Mouse (Mus musculus): ENCODE data around the gene Adamtsl3. TPM values are rescaled to one million over a fixed set of nuclear protein-coding genes. Genes with fewer than 3 reads are reported as not detected.

Adamtsl3 gene
- total RNA-seq, 1 experiment from 2014 or later = not detected

DNA sequence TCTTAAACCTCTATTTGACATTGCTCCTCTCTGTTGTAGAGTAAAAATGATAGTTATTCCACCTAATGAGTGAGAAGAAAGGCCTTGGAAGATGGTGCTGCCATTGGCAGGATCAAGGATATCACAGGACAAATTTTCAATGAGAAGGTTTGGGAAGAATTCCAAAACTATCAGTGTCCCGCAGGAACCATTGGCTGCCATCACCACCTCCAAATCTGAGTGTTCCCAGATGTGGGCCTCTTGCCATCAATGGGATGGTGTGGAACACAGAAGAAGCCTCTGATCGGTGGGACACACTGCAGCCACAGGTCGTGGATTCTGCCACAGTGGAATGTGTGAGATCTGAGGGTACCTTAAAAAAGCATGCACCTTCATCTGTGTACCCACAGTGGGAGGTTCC lies 147.9 kb downstream of the Adamtsl3 start:
- ATAC-seq (ENCODE audit: extremely low read depth, insufficient number of reproducible peaks, low FRiP score, poor library complexity, severe bottlenecking) = no peak

DNA sequence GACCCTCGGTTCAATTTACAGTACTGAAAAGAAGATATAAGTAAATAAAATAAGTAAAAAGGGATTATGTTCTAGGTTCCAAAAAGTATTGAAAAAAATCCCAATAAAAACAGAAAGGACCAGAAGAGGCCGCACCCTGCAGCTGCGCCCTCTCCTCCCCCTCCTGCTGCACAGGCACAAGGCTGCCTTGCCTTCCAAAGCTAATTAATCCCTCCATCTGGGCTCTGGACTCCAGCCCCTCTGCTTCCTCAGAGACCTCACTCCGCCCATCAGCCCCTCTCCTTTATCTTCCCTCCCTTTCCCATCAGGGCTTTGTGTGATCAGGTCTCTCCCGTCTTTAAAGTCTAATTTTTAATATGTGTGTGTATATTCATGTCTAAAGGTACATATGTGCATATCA lies 149.3 kb downstream of the Adamtsl3 start:
- ATAC-seq (ENCODE audit: extremely low read depth, insufficient number of reproducible peaks, low FRiP score, poor library complexity, severe bottlenecking) = no peak

DNA sequence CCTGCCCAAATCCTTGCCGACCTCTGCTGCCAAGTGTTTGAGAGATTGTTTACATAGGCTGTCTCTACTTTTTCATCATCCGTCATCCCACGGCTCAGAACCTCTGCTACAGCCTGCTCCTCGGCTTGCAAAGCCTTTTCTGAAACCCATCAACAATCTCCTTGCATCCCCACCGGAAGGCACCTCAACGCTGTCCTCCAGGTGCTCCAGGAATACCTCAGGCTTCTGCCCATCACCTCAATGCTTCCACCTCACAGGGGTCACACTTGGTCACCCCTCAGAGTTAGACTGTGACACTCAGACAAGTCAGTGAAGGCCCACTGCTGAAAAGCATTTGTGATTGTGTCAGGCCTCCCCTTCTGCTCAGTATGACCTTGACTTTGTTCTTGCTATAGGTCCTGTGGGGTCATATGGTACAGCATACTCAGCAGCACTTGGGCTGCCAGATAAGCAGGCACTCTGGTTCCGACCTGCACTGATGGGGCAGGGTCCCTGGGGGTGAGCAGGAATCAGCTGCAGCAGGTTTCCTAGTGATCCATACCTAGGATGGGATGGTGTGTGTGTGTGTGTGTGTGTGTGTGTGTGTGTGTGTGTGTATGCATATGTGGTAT lies 150.0 kb downstream of the Adamtsl3 start:
- ATAC-seq (ENCODE audit: extremely low read depth, insufficient number of reproducible peaks, low FRiP score, poor library complexity, severe bottlenecking) = no peak

DNA sequence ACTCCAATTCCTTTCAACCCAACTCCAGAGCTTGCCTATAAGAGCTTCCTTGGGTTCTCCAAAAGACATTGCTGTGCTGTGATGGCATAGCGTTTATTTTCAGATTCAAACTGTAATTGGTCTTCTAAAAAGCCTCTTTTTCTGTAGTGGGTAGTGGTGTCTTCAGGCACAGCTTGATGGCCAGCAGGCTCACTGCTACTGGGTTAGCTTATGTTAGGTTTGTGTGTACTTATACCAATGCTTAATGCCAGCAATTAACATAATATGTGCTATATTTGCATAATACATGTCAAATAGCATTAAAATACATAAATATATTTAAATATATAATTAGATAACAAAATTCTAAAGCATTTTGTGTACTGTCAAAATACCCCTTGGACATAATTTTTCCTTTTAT lies 155.5 kb downstream of the Adamtsl3 start:
- ATAC-seq (ENCODE audit: extremely low read depth, insufficient number of reproducible peaks, low FRiP score, poor library complexity, severe bottlenecking) = no peak

DNA sequence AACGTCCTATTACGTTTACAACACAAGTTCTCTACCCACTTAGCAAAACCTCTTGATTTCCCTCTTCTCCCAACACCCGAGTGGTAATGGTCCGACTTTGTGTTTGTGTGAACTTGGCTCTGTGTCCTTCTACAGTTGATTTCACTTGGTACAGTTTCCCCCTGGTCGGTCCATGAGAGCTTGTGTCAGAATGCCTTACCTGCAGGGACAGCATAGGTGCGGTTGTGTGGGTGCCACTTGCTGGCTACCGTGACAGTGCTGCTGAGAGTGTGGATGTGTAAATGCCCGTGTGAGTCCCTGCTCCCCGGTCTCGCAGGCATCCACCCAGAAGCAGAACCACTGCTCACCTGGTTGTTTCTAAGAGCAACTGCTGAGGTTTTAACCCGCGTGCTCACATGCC lies 157.4 kb downstream of the Adamtsl3 start:
- no peak for ATAC-seq (ENCODE audit: extremely low read depth, insufficient number of reproducible peaks, low FRiP score, poor library complexity, severe bottlenecking)

DNA sequence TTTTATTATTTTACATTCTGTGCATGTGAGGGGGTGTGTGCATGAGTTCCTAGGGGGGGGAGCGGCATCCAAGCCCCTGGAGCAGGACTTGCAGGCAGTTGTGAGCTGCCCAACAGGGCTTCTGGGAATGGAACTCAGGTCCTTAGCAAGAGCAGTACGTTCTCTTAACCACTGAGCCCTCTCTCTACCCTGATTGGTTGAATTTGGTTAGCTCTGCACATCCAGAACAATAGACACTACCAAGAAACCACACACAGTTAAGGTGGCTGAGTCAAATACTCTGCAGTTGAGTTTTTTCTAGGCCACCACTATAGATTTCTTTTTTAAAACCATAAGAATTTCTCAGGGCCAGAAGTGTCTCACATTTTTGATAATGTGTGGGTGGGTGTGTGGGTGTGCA lies 158.7 kb downstream of the Adamtsl3 start:
- ATAC-seq (ENCODE audit: extremely low read depth, insufficient number of reproducible peaks, low FRiP score, poor library complexity, severe bottlenecking) = no peak

DNA sequence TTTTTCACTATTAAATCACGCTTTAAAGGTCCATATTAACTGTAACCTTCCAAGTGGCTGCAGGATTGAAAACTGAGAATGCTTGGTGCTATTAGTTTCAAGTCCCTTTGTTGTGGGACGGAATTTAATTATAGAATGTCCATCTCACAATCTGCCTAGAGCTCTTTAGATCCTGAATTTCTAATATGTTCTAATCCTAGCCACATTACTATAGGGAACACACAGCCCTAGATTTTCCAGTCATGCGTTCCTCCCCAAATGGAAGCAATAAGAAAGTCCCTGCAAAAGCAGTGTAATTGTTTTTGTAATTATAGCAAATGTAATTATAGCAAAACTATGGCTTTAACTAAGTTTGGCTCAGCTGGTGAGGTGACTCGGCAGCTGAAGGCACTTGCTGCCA lies 161.6 kb downstream of the Adamtsl3 start:
- no peak for ATAC-seq (ENCODE audit: extremely low read depth, insufficient number of reproducible peaks, low FRiP score, poor library complexity, severe bottlenecking)

DNA sequence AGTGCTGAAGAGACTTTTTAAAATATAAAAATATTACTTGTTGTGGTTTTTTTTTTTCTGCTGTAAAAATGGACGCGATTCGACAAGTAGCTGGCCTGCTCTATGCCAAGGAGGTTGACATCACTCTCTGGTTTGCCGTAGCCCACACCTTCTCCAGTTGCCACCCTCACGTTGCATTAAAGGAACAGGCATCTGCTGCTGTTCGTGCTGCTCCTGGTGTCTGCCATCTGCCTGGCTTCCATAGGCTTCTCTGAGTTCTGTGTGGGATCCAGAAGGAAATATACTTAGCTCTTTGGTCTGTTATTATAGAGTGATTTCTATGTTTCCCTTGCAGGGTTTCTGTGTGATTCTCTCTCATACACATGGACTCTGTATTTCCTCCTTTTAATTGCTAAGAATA lies 165.8 kb downstream of the Adamtsl3 start:
- no peak for ATAC-seq (ENCODE audit: extremely low read depth, insufficient number of reproducible peaks, low FRiP score, poor library complexity, severe bottlenecking)

DNA sequence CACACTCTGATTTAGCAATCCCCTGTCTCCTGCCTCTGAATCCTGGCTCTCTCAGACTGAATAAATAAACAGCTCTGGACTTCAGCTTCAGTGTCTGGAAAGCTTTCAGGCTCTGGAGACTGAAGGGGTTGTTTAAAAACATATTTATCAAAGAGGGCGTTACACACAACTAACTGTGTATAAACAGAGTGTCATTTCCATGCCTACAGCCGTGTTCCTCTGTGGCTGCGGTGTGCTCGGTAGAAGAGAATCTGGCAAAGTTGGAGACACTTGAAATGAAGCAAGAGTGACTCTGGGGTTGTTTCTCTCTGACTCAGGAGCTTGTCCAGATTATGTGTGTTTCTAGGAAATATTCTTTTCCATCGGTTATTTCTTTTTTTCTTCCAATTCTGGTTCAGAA lies 167.0 kb downstream of the Adamtsl3 start:
- no peak for ATAC-seq (ENCODE audit: extremely low read depth, insufficient number of reproducible peaks, low FRiP score, poor library complexity, severe bottlenecking)

DNA sequence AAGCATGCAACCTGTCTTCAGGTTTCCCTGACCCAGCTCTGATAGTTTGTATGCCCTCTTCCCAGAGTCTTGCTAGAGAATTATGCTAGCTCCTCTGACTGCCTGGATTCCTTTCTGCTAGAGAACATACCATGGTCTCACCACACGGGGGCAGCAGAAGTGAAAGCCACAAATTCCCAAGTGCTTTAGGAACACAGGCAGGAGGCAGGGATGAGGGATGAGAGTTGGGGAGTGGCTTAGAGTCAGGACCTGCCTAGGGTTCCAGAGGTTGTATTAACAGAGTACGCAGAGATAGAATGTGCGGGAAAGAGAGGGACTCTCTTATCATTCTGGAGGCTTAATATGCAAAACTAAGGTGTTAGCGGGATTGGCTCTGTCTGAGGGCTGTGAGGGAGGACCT lies 168.6 kb downstream of the Adamtsl3 start:
- ATAC-seq (ENCODE audit: extremely low read depth, insufficient number of reproducible peaks, low FRiP score, poor library complexity, severe bottlenecking) = no peak

DNA sequence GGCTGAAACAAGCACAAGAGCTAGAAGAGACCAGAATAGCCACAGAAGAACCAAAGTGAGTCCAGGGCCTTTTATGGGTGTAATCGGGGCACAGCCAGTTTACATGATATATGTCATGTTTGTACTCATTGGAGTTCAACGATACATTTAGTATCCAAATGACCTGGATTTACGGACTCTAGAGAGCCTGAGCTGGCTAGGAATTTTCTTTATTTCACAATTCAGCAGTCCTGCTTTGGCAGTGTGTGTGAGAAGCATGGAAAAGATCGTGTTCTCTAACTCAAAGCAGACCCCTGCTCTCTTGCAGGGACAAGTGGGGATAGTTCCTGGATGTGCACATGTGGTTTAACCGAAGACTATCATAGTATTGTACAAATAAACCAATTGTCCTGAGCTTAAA lies 195.1 kb downstream of the Adamtsl3 start:
- no peak for ATAC-seq (ENCODE audit: extremely low read depth, insufficient number of reproducible peaks, low FRiP score, poor library complexity, severe bottlenecking)

DNA sequence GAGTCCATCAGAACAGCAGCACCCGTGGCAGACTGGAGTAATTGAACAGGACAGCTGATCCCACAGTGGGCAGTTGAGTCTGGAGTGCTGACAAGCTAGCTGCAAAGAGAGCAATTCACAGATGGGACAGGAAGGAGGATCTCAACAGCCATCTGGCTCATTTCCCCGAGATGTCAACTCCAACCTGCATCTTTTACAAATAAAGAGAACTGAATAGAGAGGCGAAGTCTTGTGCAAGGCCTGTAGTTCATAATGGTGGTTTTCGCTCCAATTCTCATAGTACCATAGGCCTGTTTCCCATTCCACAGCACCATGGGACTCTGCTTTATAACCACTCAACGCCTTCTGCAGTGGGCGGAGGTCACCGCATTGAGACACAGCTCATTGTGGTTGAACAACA lies 195.9 kb downstream of the Adamtsl3 start:
- ATAC-seq (ENCODE audit: extremely low read depth, insufficient number of reproducible peaks, low FRiP score, poor library complexity, severe bottlenecking) = no peak

DNA sequence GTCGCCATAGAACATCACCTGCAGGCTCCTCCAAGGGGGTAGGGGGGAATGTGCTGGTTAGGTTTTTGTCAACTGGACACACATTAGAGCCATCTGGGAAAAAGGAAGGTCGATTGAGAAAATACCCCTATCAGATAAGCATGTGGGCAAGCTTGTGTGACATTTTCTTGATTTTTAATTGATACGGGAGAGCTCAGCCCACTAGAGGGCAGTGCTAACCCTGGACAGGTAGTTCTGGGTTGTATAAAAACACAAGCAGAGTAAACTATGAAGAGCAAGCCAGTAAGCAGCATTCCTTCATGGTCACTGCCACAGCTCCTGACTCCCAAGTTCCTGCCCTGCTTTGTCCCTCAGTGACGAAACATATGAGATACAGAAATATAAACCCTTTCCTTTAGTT lies 197.7 kb downstream of the Adamtsl3 start:
- no peak for ATAC-seq (ENCODE audit: extremely low read depth, insufficient number of reproducible peaks, low FRiP score, poor library complexity, severe bottlenecking)

DNA sequence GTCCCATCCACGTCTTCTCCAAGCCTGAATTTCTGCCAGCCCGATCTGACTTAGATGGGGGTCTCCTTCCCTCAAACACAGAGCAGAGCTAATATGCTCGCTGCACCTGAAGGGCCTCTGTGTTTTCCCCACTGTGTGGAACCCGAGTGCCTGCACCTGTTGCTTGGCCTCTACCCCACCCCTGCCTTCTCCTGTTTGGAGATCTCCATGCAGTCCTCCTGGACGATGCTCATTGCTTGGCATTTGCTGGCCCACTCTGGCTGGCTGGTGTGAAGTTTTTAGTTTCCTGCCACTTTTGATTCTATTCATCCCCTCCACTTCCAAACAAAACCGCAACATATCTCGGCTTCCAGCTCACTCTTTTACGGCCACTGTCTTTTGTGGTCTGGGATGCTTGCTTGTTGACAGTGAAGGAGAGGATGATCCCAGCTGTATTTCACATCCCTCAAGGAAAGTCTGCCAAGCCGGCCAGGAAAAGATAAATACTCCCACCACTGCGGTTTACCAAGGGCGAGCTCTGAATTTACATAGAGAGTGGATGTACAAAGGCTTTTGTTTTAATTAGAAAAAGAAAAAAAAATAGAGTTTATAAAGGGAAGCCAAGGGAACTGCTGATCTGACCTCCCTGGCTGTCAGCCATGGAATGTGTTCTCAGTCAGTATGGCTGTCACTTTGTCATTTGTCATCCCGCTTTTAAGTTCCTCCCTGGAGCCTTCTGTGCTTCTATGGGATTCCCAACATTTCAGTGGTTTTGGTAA lies 198.4 kb downstream of the Adamtsl3 start:
- ATAC-seq (ENCODE audit: extremely low read depth, insufficient number of reproducible peaks, low FRiP score, poor library complexity, severe bottlenecking) = no peak

DNA sequence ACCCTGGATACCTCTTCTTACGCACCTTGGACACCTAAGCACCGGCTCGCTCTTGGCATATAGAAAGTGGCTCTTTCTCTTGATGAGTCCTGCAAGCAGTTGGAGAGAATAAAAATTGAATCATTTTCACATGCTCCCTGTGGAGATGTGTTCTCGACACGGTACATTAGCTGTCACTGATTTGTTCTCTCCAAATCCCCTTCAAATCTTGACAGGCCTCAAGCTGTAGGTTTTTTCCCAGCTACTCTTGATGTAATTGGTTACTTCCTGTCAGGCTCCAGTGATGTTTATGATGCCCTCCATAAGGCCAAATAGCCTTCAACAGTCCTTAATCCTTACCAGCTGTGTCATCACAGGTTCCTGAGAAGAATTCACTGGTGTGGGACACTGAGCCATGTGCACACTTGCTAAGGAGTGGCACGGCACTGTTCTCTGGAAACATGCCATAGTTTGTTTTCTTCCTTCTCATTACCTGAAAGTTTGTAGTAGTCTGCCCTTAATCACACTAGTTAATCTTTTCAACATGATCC lies 209.0 kb downstream of the Adamtsl3 start:
- no peak for ATAC-seq (ENCODE audit: extremely low read depth, insufficient number of reproducible peaks, low FRiP score, poor library complexity, severe bottlenecking)

DNA sequence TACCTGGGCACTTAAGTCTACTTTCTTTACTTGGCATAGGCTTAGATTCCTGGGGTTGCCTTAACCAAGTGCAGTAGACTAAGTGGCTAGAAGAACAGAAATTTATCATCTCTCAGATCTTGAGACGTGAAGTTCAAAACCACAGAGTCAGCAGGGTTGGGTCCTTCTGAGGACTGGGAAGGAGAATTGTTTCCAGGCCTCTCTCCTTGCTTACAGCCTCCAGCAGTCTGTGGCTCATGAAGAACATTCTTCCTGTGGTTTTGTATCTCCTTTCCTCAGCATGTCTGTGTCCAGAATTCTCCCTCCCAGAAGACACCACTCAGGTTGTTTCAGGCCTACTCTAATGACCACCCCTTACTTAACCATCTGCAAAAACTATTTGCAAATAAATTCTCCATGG lies 216.5 kb downstream of the Adamtsl3 start:
- no peak for ATAC-seq (ENCODE audit: extremely low read depth, insufficient number of reproducible peaks, low FRiP score, poor library complexity, severe bottlenecking)

DNA sequence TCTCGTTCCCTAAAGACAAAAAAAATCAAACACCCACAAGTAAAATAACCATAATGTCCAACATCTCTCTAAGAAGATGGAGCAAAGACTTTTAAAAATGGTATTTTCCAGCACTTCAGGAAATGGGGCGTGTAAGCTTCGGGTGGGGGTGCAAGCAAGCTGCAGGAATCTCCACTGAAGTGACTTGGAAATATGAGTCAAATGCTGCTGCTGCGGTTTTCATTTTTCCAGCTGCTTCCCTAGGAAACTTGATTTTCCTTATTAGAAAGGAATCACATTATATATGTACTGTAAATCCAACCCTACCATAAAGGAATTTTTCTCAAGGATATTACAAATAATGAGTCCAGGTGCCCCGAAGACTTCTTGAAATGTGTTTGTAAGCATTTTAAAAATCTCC lies 220.3 kb downstream of the Adamtsl3 start:
- ATAC-seq (ENCODE audit: extremely low read depth, insufficient number of reproducible peaks, low FRiP score, poor library complexity, severe bottlenecking) = no peak

DNA sequence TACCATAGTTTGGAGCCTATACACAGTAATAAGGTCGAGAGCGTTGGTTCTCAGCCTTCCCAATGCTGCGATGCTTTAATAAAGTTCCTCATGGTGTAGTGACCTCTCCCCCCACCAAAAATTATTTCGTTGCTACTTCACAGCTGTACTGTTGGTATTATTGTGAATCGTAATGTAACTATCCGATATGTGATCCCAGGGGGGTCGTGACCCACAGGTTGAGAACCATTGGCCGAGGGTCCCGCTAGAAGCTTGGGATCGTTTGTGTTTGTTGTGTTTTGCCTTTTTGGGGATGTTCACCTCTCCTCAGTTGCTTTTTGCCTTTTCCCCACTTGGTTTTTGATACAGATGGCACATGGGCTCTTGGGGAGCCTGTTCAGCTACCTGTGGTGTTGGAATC lies 220.9 kb downstream of the Adamtsl3 start:
- ATAC-seq (ENCODE audit: extremely low read depth, insufficient number of reproducible peaks, low FRiP score, poor library complexity, severe bottlenecking) = no peak

DNA sequence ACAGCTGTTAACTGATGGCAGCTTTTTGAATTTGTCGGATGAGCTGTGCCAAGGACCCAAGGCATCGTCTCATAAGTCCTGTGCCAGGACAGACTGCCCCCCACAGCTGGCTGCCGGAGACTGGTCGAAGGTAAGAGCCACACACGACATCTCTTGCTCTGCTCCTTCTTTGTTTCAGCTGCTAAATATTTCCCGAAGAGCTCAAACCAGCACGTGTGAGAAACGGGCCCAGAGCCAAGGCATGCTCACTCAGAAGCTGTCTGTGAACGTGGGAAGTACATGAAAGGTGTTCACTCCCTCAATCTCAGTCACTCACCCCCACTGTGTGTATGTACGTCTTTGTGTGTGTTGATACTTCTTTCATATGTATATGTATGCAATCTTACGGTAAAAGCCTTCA lies 221.6 kb downstream of the Adamtsl3 start:
- no peak for ATAC-seq (ENCODE audit: extremely low read depth, insufficient number of reproducible peaks, low FRiP score, poor library complexity, severe bottlenecking)

DNA sequence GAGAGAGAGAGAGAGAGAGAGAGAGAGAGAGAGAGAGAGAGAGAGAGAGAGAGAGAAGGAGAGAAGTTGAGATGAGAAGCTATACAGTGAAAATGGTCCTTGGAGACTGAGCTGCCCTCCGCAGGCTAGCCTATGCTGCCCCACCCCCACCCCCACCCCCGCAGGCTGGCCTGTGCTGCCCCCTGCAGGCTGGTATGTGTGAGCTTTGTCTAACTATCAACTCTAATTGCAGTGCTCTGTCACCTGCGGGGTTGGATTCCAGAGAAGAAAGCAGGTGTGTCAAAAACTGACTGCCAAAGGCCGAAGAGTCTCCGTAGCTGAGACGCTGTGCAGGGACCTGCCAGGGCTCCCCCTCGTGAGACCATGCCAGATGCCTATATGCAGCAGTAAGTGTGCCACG lies 231.2 kb downstream of the Adamtsl3 start:
- no peak for ATAC-seq (ENCODE audit: extremely low read depth, insufficient number of reproducible peaks, low FRiP score, poor library complexity, severe bottlenecking)

DNA sequence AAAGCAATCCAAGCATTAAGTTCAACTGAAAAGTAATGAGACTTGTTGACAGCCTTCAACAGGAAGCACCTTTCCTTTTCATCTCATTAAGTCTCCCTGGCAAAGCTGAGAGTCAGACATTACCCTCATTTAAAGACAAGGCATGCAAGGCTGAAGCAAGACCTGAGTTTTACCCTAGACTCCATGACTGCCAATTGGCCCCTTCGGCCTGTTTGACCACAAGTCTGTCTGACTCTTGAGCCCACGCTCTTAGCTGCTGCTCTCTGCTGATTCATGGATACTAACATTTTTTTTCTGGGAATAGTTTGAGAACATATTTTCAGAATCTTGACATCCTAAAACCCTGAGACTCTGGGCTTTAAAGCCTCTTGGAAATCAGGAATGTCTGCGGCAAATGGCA lies 232.3 kb downstream of the Adamtsl3 start:
- no peak for ATAC-seq (ENCODE audit: extremely low read depth, insufficient number of reproducible peaks, low FRiP score, poor library complexity, severe bottlenecking)
